Mouse (Mus musculus): ENCODE data around the gene Glis3. TPM values are rescaled to one million over a fixed set of nuclear protein-coding genes. Genes with fewer than 3 reads are reported as not detected.

The Glis3 gene
- total RNA-seq, 4 experiments from 2014 or later: 0.56 to 0.85 (median 0.75) TPM

- no peak for DNase-seq (ENCODE audit: low spot score in 2 of 2)
These were observed 86.9 kb downstream of the Glis3 start for GRCm38 (mm10) chr19:28592981-28593380.

GRCm38 (mm10) chr19:28591736-28592477 is 88.0 kb downstream of the Glis3 start:
- no peak for DNase-seq (ENCODE audit: low spot score in 2 of 2)

GRCm38 (mm10) chr19:28580499-28580898 is 99.4 kb downstream of the Glis3 start:
- no peak for DNase-seq (ENCODE audit: low spot score in 2 of 2)

- DNase-seq (ENCODE audit: low spot score in 2 of 2): no peak
These were observed 100.0 kb downstream of the Glis3 start for GRCm38 (mm10) chr19:28579724-28580375.

GRCm38 (mm10) chr19:28577023-28577422 is 102.9 kb downstream of the Glis3 start:
- DNase-seq (ENCODE audit: low spot score in 2 of 2): no peak

- DNase-seq (ENCODE audit: low spot score in 2 of 2): no peak
These were observed 103.3 kb downstream of the Glis3 start for GRCm38 (mm10) chr19:28576619-28577018.

- no peak for DNase-seq (ENCODE audit: low spot score in 2 of 2)
These were observed 106.2 kb downstream of the Glis3 start for GRCm38 (mm10) chr19:28573641-28574040.

- no peak for DNase-seq (ENCODE audit: low spot score in 2 of 2)
These were observed 110.0 kb downstream of the Glis3 start for GRCm38 (mm10) chr19:28569856-28570255.

- no peak for DNase-seq (ENCODE audit: low spot score in 2 of 2)
These were observed 112.8 kb downstream of the Glis3 start for GRCm38 (mm10) chr19:28567100-28567499.

- no peak for DNase-seq (ENCODE audit: low spot score in 2 of 2)
These were observed 113.3 kb downstream of the Glis3 start for GRCm38 (mm10) chr19:28566554-28566953.

GRCm38 (mm10) chr19:28561697-28562002 is 118.2 kb downstream of the Glis3 start:
- no peak for DNase-seq (ENCODE audit: low spot score in 2 of 2)

- no peak for DNase-seq (ENCODE audit: low spot score in 2 of 2)
These were observed 118.8 kb downstream of the Glis3 start for GRCm38 (mm10) chr19:28560801-28561696.

- DNase-seq (ENCODE audit: low spot score in 2 of 2): no peak
These were observed 120.0 kb downstream of the Glis3 start for GRCm38 (mm10) chr19:28559836-28560235.

GRCm38 (mm10) chr19:28559400-28559799 is 120.5 kb downstream of the Glis3 start:
- DNase-seq (ENCODE audit: low spot score in 2 of 2): no peak

GRCm38 (mm10) chr19:28558661-28559060 is 121.2 kb downstream of the Glis3 start:
- DNase-seq (ENCODE audit: low spot score in 2 of 2): peak in 1 of 2 experiments; percentile 4

GRCm38 (mm10) chr19:28557559-28558328 is 122.1 kb downstream of the Glis3 start:
- no peak for DNase-seq (ENCODE audit: low spot score in 2 of 2)

- no peak for DNase-seq (ENCODE audit: low spot score in 2 of 2)
These were observed 124.5 kb downstream of the Glis3 start for GRCm38 (mm10) chr19:28555181-28555929.

- DNase-seq (ENCODE audit: low spot score in 2 of 2): no peak
These were observed 129.3 kb downstream of the Glis3 start for GRCm38 (mm10) chr19:28550611-28551010.

- DNase-seq (ENCODE audit: low spot score in 2 of 2): no peak
These were observed 132.9 kb downstream of the Glis3 start for GRCm38 (mm10) chr19:28546933-28547332.

GRCm38 (mm10) chr19:28545493-28545892 is 134.4 kb downstream of the Glis3 start:
- no peak for DNase-seq (ENCODE audit: low spot score in 2 of 2)

- DNase-seq (ENCODE audit: low spot score in 2 of 2): no peak
These were observed 141.1 kb downstream of the Glis3 start for GRCm38 (mm10) chr19:28538813-28539212.

Measured in gastrocnemius, adult 8-10 months (tissue).